Mouse (Mus musculus) lung, embryonic 14.5 days (tissue): Measurements from ENCODE around the gene Nkd2. TPM values are rescaled to one million over a fixed set of nuclear protein-coding genes. Genes with fewer than 3 reads are reported as not detected.
A peak's percentile ranks its signal among the peaks of the same experiment; 100 is the strongest.

ENCODE experiments used
- ATAC-seq: fragments of 200-750 bp; cut with Nextera tagmentation; 2 replicates; pipeline ENCODE4 v1.8.0; 2017; ENCODE audit warnings: mild to moderate bottlenecking, moderate TSS enrichment, moderate library complexity; ENCODE audit not compliant: insufficient read depth
- DNase-seq: peaks from one replicate; pipeline ENCODE4 v3.0.0-alpha.2; 2015
- H3K27ac ChIP-seq: fragments of 300-500 bp; sonication (generic); 2 replicates; pipeline ENCODE4 v1.5.1; 2014; ENCODE audit warnings: low read depth, mild to moderate bottlenecking, moderate library complexity
- H3K27me3 ChIP-seq: fragments of 300-500 bp; sonication (generic); 2 replicates; pipeline ENCODE4 v1.6.1; 2014; ENCODE audit warnings: low read length, control low read depth; ENCODE audit not compliant: insufficient read depth
- H3K36me3 ChIP-seq: fragments of 300-500 bp; sonication (generic); 2 replicates; pipeline ENCODE4 v1.6.1; 2014; ENCODE audit warnings: control low read depth; ENCODE audit not compliant: insufficient read depth
- H3K4me1 ChIP-seq: fragments of 300-500 bp; sonication (generic); 2 replicates; pipeline ENCODE4 v1.6.1; 2014; ENCODE audit warnings: antibody characterized with exemption, control low read depth; ENCODE audit not compliant: insufficient read depth
- H3K4me2 ChIP-seq: fragments of 300-500 bp; sonication (generic); 2 replicates; pipeline ENCODE4 v1.6.1; 2014; ENCODE audit warnings: mild to moderate bottlenecking
- H3K4me3 ChIP-seq: fragments of 300-500 bp; sonication (generic); 2 replicates; pipeline ENCODE4 v1.5.1; 2014; ENCODE audit warnings: low read depth, low read length
- H3K9ac ChIP-seq: fragments of 300-500 bp; sonication (generic); 2 replicates; pipeline ENCODE4 v1.6.1; 2014
- H3K9me3 ChIP-seq: fragments of 300-500 bp; sonication (generic); 2 replicates; pipeline ENCODE4 v1.6.1; 2016; ENCODE audit warnings: low read depth, low read length, control low read depth
- CTCF ChIP-seq: IDR thresholded peaks from 2 replicates; pipeline ENCODE4 v1.5.1; 2016; ENCODE audit warnings: antibody characterized with exemption, low read depth
- WGBS: fragments of 180-500 bp; shearing (Covaris S2); extraction: QIAGEN DNeasy Blood & Tissue Kit; methylation state at CpG from one replicate; pipeline ENCODE4 v1.1.7; 2014; 5-methylcytosine and 5-hydroxymethylcytosine counted together
- polyA plus RNA-seq: library from polyadenylated mRNA; unstranded; fragments of >200 nt; fragmentation: Nextera tagmentation; extraction: Ambion mirVana; gene quantifications from 2 replicates; pipeline ENCODE4 v1.2.1, GENCODE M21; 2014

The Nkd2 gene
- polyA plus RNA-seq, 1 experiment from 2014 or later, result 4.6 TPM

DNA sequence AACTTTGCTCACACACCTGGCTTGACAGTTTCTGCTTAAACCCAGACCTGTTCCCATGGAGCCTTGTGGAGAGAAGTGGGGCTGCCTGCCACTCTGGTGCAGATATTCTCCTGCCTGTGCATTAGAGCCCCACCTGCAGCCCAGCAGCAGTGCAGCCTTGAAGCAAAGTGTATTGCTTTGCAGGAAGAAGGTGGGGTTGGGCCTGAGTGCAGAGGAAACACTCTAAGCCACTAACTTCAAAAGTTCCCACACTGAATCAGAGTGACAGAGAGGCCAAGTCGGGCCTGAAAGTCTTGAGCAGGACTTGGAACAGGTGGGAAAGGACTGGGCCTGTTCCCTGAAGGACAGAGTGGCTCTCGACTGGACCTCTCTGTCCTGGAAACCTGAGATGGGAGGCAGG is 74.8 kb downstream of the Nkd2 start:
- ATAC-seq, result no peak
- Histone ChIP-seq H3K4me3 (no peak overlapping the region), H3K27me3 (no peaks in the 10 kb centered on the region), H3K9ac (no peak overlapping the region), H3K36me3 (no peaks in the 10 kb centered on the region; the same call in 1 of the 2 replicates), H3K4me2 (no peak overlapping the region), H3K27ac (peak overlapping the region; percentile 61), H3K4me1 (0 out of 2 replicates have a peak, but pooled peaks cover 4% of the 10 kb centered on the region), H3K9me3 (no peaks in the 10 kb centered on the region)
- peak; percentile 38 for TF ChIP-seq CTCF
- WGBS, result 35% methylated on average over 2 of the region's 2 CpGs
- peak; percentile 45 for DNase-seq

- no peaks in the 10 kb centered on the region for H3K9me3 ChIP-seq
- DNase-seq (no peak), ATAC-seq (no peak)
- TF ChIP-seq CTCF, result no peak
- H3K9ac ChIP-seq, result no peak overlapping the region
- no peak overlapping the region for H3K27ac ChIP-seq
- H3K4me3 ChIP-seq, result no peak overlapping the region
- H3K4me2 ChIP-seq, result no peak overlapping the region
- 0 out of 2 replicates have a peak, but pooled peaks cover 4% of the 10 kb centered on the region for H3K4me1 ChIP-seq
- H3K27me3 ChIP-seq, result no peaks in the 10 kb centered on the region
- whole genome bisulfite sequencing, result 53% methylated on average over 3 of the region's 3 CpGs
- H3K36me3 ChIP-seq, result no peaks in the 10 kb centered on the region; the same call in 1 of the 2 replicates
These were observed 76.3 kb downstream of the Nkd2 start for GRCm38 (mm10) chr13:73771131-73771530.

DNA sequence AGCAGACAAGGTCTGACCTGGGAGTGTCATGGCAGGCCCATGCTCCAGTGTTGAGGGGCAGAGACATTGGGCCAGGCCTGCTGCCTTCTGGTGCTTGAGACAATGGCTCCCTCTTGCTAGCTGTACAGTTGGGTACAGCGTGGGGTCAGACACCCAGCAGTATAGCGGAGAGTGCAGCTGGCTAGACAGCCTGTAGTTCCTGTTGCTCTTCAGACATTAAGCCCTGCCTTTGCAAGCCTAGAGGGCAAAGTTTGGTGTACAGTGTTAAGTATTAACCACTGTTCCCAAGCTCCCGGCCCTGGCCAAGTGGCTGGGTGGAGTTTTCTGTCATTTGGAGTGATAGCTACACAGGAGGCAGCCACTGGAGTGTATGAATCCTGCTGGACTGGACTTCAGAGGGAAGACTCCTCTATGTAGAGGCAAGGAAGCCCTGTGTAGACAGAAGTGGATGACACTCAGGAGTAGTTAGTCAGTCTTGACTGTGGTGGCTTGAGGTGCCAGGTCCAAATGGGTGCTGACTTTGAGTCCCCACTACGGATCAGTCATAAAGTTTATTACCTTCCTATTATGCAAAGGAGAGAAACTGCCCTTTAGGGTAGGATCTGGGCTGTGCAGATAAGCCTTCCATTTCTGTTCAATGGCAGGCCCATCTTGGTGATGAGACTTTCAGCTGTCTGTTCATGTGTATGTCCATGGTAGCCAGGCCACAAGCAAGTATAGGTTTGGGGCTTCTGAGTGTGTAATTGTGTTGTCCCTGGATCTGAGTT is 77.3 kb downstream of the Nkd2 start:
- 58% methylated on average over 4 of the region's 4 CpGs for WGBS
- no peak overlapping the region for H3K9ac ChIP-seq
- H3K36me3 ChIP-seq, result no peaks in the 10 kb centered on the region; the same call in 1 of the 2 replicates
- no peak overlapping the region for H3K4me2 ChIP-seq
- TF ChIP-seq CTCF, result no peak
- DNase-seq, result peak; percentile 13
- no peak overlapping the region for H3K4me3 ChIP-seq
- H3K4me1 ChIP-seq, result peaks cover 4% of the 10 kb centered on the region; the same call in 1 of the 2 replicates
- H3K27me3 ChIP-seq, result no peaks in the 10 kb centered on the region
- H3K27ac ChIP-seq, result no peak overlapping the region; the same call in 1 of the 2 replicates
- H3K9me3 ChIP-seq, result no peaks in the 10 kb centered on the region
- ATAC-seq, result no peak

Other genes with a start within 250 kb of the Nkd2 start
- 124 and 128 TPM in 2 replicates for gene Clptm1l, start 243.6 kb downstream of the Nkd2 start, polyA plus RNA-seq
- 3.8 and 4.1 TPM in 2 replicates for gene Tert, start 220.7 kb downstream of the Nkd2 start, polyA plus RNA-seq
- not detected in 2 replicates for gene Slc6a18, start 169.6 kb downstream of the Nkd2 start, polyA plus RNA-seq
- 0.08 TPM in 1 of 2 replicates, not detected in the other for gene Slc6a19, start 142.8 kb downstream of the Nkd2 start, polyA plus RNA-seq
- 17.9 and 19.7 TPM in 2 replicates for gene Slc12a7, start 114.5 kb downstream of the Nkd2 start, polyA plus RNA-seq
- 53.1 and 61.2 TPM in 2 replicates for gene Trip13, start 90.2 kb upstream of the Nkd2 start, polyA plus RNA-seq
- 47.9 and 53.2 TPM in 2 replicates for gene Brd9, start 90.2 kb upstream of the Nkd2 start, polyA plus RNA-seq
- not detected in 2 replicates for gene Zdhhc11, start 116.2 kb upstream of the Nkd2 start, polyA plus RNA-seq
- gene Tppp, start 161.8 kb upstream of the Nkd2 start, polyA plus RNA-seq, result 1.0 and 1.4 TPM in 2 replicates
- gene Cep72, start 214.7 kb upstream of the Nkd2 start, polyA plus RNA-seq, result 18.8 and 19.3 TPM in 2 replicates